Mouse (Mus musculus): ENCODE measurements around the gene B830017H08Rik.

DNA sequence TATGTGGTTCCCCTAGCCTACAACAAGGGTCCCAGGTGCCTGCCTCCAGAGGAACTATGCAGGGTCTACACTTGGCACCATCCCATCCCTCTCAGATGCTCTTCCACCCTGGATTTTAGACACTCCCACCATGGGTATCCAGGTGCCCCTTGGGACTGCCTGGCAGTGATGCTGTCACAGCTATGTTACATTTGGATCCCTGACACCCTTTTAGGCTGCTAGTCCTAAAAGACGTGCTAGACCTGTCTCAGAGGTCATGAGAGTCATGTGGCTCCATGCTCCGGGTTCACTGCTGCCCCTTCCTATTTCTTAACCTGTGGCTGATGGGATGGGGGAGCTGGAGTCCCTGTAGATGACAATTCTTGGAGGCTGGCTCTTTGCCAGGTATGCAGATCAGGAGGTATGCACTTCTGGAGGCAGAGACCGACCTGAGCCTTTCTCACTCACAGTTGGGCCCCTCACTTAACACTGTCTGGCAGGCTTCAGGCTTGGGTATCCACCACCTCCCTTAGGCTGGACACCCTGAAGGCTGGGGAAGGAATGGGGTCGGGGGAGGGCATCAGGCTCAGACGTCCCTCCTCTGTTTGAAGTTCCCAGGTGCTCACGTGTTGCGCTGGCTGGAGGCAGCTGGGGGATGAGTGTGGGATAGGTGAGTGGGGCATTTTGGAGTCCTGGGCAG is 31.0 kb upstream of the B830017H08Rik start:
- no peak for TF ChIP-seq CTCF (IDR thresholded peaks at IDR 0.05; ENCODE audit: low read depth)
- TF ChIP-seq EP300 (optimal IDR thresholded peaks at IDR 0.05), result no peak

Measured in stomach, postnatal 0 days (tissue).